Mouse (Mus musculus) stomach, adult 2 months (tissue): ENCODE data around the gene Zscan5b. TPM values are rescaled to one million over a fixed set of nuclear protein-coding genes. Genes with fewer than 3 reads are reported as not detected.

Source experiments
- polyA plus RNA-seq: library from polyadenylated mRNA; depleted of rRNA; stranded (reverse); fragments of >200 nt; gene quantifications from 2 replicates; pipeline ENCODE4 v1.2.3, GENCODE M21; 2012; rRNA removed

Zscan5b gene
- polyA plus RNA-seq = not detected in 2 replicates

GRCm38 (mm10) chr7:6221978-6222377 lies at the start of gene Zscan5b:
Gene Zscan5b (plus strand): TSS chr7:6222278.

DNA sequence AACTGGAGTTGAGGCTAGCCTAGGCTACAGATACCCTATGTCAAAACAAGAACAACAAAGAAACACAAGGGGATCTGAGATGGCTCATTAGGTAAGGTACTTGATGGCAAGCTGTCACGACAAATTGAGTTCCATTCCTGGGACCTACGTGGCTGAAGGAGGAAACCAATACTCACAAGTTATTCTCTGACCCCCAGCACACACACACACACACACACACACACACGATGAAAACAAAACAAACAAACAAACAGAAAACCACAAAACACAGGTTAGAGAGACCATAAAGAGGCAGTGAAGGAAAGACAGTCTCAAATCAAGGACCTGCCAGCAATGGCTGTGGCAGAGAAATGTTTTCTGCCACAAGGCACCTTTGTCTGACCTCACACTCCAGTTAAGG lies 25.3 kb upstream of the Zscan5b start, which contains the start of gene Galp:
Gene Galp, plus strand, starts transcription at position 301 of the 400 bp plus-strand sequence.

GRCm38 (mm10) chr7:6252410-6252809 lies 30.3 kb downstream of the Zscan5b start, which contains the start of gene Epp13:
Gene Epp13 (plus strand): TSS chr7:6252710.

DNA sequence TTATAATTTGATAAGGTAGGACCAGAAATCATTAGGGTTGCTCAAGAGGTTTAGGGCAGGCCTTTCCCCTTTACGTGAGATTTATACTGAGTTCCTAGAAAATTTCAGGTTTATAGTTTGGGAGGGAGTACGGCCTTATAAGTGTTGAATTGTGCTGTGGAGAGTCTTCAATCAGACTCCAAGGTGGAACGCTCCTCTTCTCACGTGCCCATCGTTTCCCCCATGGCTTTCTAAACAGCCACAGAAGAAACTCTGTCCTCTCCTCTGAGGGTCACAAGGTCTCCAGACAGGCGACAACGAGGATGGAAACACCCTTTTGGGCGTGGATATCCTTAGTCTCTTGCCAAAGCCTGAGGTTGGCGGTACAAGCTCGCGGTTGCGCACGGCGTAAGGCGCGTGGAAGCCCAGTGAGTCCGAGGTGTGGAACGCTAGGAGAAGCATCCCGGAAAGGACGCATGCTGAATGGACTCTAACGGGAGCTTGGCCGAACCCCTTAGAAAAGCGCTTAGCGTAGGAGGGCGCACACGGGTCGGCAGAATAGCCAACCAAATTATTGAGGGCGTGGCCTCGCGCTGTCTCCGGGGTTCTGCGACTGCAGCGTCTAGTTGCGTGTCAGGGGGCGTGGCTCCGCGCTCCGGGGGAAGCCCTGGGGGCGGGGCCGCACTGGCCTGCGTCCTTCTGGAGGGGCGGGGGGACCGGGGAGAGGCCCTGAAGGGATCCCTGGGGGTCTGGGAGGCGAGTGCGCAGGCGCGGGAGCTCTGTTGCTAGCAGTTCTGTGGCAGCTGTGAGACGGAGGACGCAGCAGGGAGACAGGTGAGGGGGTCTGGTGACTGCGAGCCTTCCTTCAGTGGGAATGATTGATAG lies 64.0 kb downstream of the Zscan5b start, which contains the start of gene Zfp667:
Gene Zfp667, plus strand, starts transcription at position 738 of the 864 bp plus-strand sequence.

Other genes with a start within 250 kb of the Zscan5b start
- gene Vmn1r65, start 211.3 kb upstream of the Zscan5b start, polyA plus RNA-seq = not detected in 2 replicates
- not detected in 2 replicates for gene Nlrp4c, start 177.1 kb upstream of the Zscan5b start, polyA plus RNA-seq
- gene Zfp787, start 66.3 kb upstream of the Zscan5b start, polyA plus RNA-seq = 22.2 and 29.0 TPM in 2 replicates
- 12.4 and 21.2 TPM in 2 replicates for gene Zfp444, start 50.1 kb upstream of the Zscan5b start, polyA plus RNA-seq
- gene Galp, start 25.2 kb upstream of the Zscan5b start, polyA plus RNA-seq = not detected in 2 replicates
- 1.3 TPM in 1 of 2 replicates, not detected in the other for gene Epp13, start 30.4 kb downstream of the Zscan5b start, polyA plus RNA-seq
- 0.05 and 0.12 TPM in 2 replicates for gene Zfp667, start 64.3 kb downstream of the Zscan5b start, polyA plus RNA-seq
- gene Zfp583, start 109.0 kb downstream of the Zscan5b start, polyA plus RNA-seq = 0.09 TPM in 1 of 2 replicates, not detected in the other
- not detected in 2 replicates for gene Gm3854, start 121.5 kb downstream of the Zscan5b start, polyA plus RNA-seq
- 0.01 TPM in 1 of 2 replicates, not detected in the other for gene Zfp78, start 141.0 kb downstream of the Zscan5b start, polyA plus RNA-seq
- gene Zfp28, start 161.0 kb downstream of the Zscan5b start, polyA plus RNA-seq = 0.17 and 0.54 TPM in 2 replicates
- gene Smim17, start 176.4 kb downstream of the Zscan5b start, polyA plus RNA-seq = not detected in 2 replicates
- gene Gm20715, start 188.0 kb downstream of the Zscan5b start, polyA plus RNA-seq = not detected in 2 replicates
- not detected in 2 replicates for gene Olfr1344, start 216.4 kb downstream of the Zscan5b start, polyA plus RNA-seq
- gene Olfr1336, start 233.9 kb downstream of the Zscan5b start, polyA plus RNA-seq = not detected in 2 replicates
- gene Olfr1346, start 244.8 kb downstream of the Zscan5b start, polyA plus RNA-seq = not detected in 2 replicates